Mouse (Mus musculus) neural tube, embryonic 15.5 days (tissue): ENCODE data around the gene Gphn. TPM values are rescaled to one million over a fixed set of nuclear protein-coding genes. Genes with fewer than 3 reads are reported as not detected.

Source experiments
- polyA plus RNA-seq: library from polyadenylated mRNA; unstranded; fragments of >200 nt; fragmentation: Nextera tagmentation; extraction: Ambion mirVana; gene quantifications from 2 replicates; pipeline ENCODE4 v1.2.1, GENCODE M21; 2015

Gene Gphn
- polyA plus RNA-seq, 1 experiment from 2014 or later: 64.6 TPM

Other genes with a start within 250 kb of the Gphn start
- not detected in 2 replicates for gene Gm6657, start 32.1 kb upstream of the Gphn start, polyA plus RNA-seq